Mouse (Mus musculus): ENCODE measurements at regions not wholly inside any gene's neighbourhood (a gene's known extent, or its start where the extent isn't known, plus 50 kb on each side); places are given as distances from the start of the nearest gene placed in this dataset.

- DNase-seq (ENCODE audit: low spot score in 2 of 2): no peak
These were observed 89.8 kb upstream of the Atp1a1 start for GRCm38 (mm10) chr3:101694311-101694710.

- no peak for DNase-seq (ENCODE audit: low spot score in 2 of 2)
These were observed 87.6 kb upstream of the Atp1a1 start for GRCm38 (mm10) chr3:101691937-101692604.

- no peak for DNase-seq (ENCODE audit: low spot score in 2 of 2)
These were observed 86.3 kb upstream of the Atp1a1 start for GRCm38 (mm10) chr3:101690779-101691178.

- no peak for DNase-seq (ENCODE audit: low spot score in 2 of 2)
These were observed 85.7 kb upstream of the Atp1a1 start for GRCm38 (mm10) chr3:101690222-101690621.

- DNase-seq (ENCODE audit: low spot score in 2 of 2): no peak
These were observed 80.7 kb upstream of the Atp1a1 start for GRCm38 (mm10) chr3:101685203-101685602.

- no peak for DNase-seq (ENCODE audit: low spot score in 2 of 2)
These were observed 68.5 kb upstream of the Atp1a1 start for GRCm38 (mm10) chr3:101672943-101673342.

GRCm38 (mm10) chr3:101670561-101671001 is 66.1 kb upstream of the Atp1a1 start:
- DNase-seq (ENCODE audit: low spot score in 2 of 2): no peak

- no peak for DNase-seq (ENCODE audit: low spot score in 2 of 2)
These were observed 65.3 kb upstream of the Atp1a1 start for GRCm38 (mm10) chr3:101669743-101670142.

- no peak for DNase-seq (ENCODE audit: low spot score in 2 of 2)
These were observed 63.4 kb upstream of the Atp1a1 start for GRCm38 (mm10) chr3:101667767-101668387.

GRCm38 (mm10) chr3:101667186-101667585 is 62.7 kb upstream of the Atp1a1 start:
- no peak for DNase-seq (ENCODE audit: low spot score in 2 of 2)

GRCm38 (mm10) chr3:101666583-101666982 is 62.1 kb upstream of the Atp1a1 start:
- DNase-seq (ENCODE audit: low spot score in 2 of 2): no peak

GRCm38 (mm10) chr3:101661184-101661992 is 56.9 kb upstream of the Atp1a1 start:
- DNase-seq (ENCODE audit: low spot score in 2 of 2): no peak

- no peak for DNase-seq (ENCODE audit: low spot score in 2 of 2)
These were observed 56.2 kb upstream of the Atp1a1 start for GRCm38 (mm10) chr3:101660635-101661034.

GRCm38 (mm10) chr3:101660176-101660575 is 55.7 kb upstream of the Atp1a1 start:
- DNase-seq (ENCODE audit: low spot score in 2 of 2): no peak

- no peak for DNase-seq (ENCODE audit: low spot score in 2 of 2)
These were observed 53.5 kb upstream of the Atp1a1 start for GRCm38 (mm10) chr3:101657979-101658378.

GRCm38 (mm10) chr3:101654720-101655119 is 50.2 kb upstream of the Atp1a1 start:
- DNase-seq (ENCODE audit: low spot score in 2 of 2): no peak
